Mouse (Mus musculus): ENCODE measurements around the gene Wfdc8. TPM values are rescaled to one million over a fixed set of nuclear protein-coding genes. Genes with fewer than 3 reads are reported as not detected.

Gene Wfdc8
- polyA plus RNA-seq, 1 experiment from 2014 or later, result not detected

GRCm38 (mm10) chr2:164567460-164567859 is 46.0 kb downstream of the Wfdc8 start:
- DNase-seq (ENCODE audit: low spot score) (no peak), ATAC-seq (ENCODE audit: low FRiP score) (no peak)
- H3K4me1 ChIP-seq (replicated peaks; ENCODE audit: control insufficient read depth, insufficient read depth, low read length), result peaks cover 7% of the 10 kb centered on the region
- no peaks in the 10 kb centered on the region for H3K36me3 ChIP-seq (ENCODE audit: control insufficient read depth, insufficient read depth, low read length)
- peaks cover 1% of the 10 kb centered on the region; the same call in 1 of the 2 replicates for H3K27me3 ChIP-seq (ENCODE audit: control insufficient read depth, insufficient read depth, low read length)
- no peaks in the 10 kb centered on the region for H3K9me3 ChIP-seq (ENCODE audit: control insufficient read depth, low read length)
- 93% methylated on average over 5 of the region's 5 CpGs for WGBS
- no peak overlapping the region for H3K9ac ChIP-seq (ENCODE audit: low read depth, low read length)
- no peak overlapping the region for H3K4me3 ChIP-seq (ENCODE audit: low read depth, low read length)
- H3K27ac ChIP-seq (ENCODE audit: low read depth, low read length), result no peak overlapping the region
- H3K4me2 ChIP-seq (replicated peaks; ENCODE audit: low read depth, low read length), result no peak overlapping the region

GRCm38 (mm10) chr2:164566997-164567396 is 46.4 kb downstream of the Wfdc8 start:
- H3K27me3 ChIP-seq (ENCODE audit: control insufficient read depth, insufficient read depth, low read length), result peaks cover 5% of the 10 kb centered on the region; the same call in 1 of the 2 replicates
- H3K4me1 ChIP-seq (replicated peaks; ENCODE audit: control insufficient read depth, insufficient read depth, low read length), result peaks cover 7% of the 10 kb centered on the region
- H3K27ac ChIP-seq (ENCODE audit: low read depth, low read length), result no peak overlapping the region
- ATAC-seq (ENCODE audit: low FRiP score) (no peak), DNase-seq (ENCODE audit: low spot score) (no peak)
- H3K9ac ChIP-seq (ENCODE audit: low read depth, low read length), result no peak overlapping the region
- H3K4me2 ChIP-seq (replicated peaks; ENCODE audit: low read depth, low read length), result no peak overlapping the region
- no peak overlapping the region for H3K4me3 ChIP-seq (ENCODE audit: low read depth, low read length)
- H3K36me3 ChIP-seq (ENCODE audit: control insufficient read depth, insufficient read depth, low read length), result no peaks in the 10 kb centered on the region
- no peaks in the 10 kb centered on the region for H3K9me3 ChIP-seq (ENCODE audit: control insufficient read depth, low read length)
- 94% methylated on average over 2 of the region's 2 CpGs for WGBS

- Histone ChIP-seq H3K4me1 (replicated peaks; ENCODE audit: control insufficient read depth, insufficient read depth, low read length) (peaks cover 7% of the 10 kb centered on the region), H3K4me3 (ENCODE audit: low read depth, low read length) (no peak overlapping the region), H3K9ac (ENCODE audit: low read depth, low read length) (no peak overlapping the region), H3K27me3 (ENCODE audit: control insufficient read depth, insufficient read depth, low read length) (peaks cover 5% of the 10 kb centered on the region; the same call in 1 of the 2 replicates), H3K27ac (ENCODE audit: low read depth, low read length) (no peak overlapping the region), H3K4me2 (replicated peaks; ENCODE audit: low read depth, low read length) (no peak overlapping the region; the same call in 1 of the 2 replicates), H3K9me3 (ENCODE audit: control insufficient read depth, low read length) (no peaks in the 10 kb centered on the region), H3K36me3 (ENCODE audit: control insufficient read depth, insufficient read depth, low read length) (no peaks in the 10 kb centered on the region)
- ATAC-seq (ENCODE audit: low FRiP score) (no peak), DNase-seq (ENCODE audit: low spot score) (no peak)
- WGBS, result 79% methylated on average over 5 of the region's 5 CpGs
These were observed 49.1 kb downstream of the Wfdc8 start for GRCm38 (mm10) chr2:164564346-164564745.

GRCm38 (mm10) chr2:164563339-164564038 is 49.9 kb downstream of the Wfdc8 start:
- Histone ChIP-seq H3K4me2 (replicated peaks; ENCODE audit: low read depth, low read length) (peak overlapping the region; percentile 88), H3K9ac (ENCODE audit: low read depth, low read length) (peak overlapping the region; percentile 66), H3K27ac (ENCODE audit: low read depth, low read length) (no peak overlapping the region), H3K4me1 (replicated peaks; ENCODE audit: control insufficient read depth, insufficient read depth, low read length) (peaks cover 7% of the 10 kb centered on the region), H3K36me3 (ENCODE audit: control insufficient read depth, insufficient read depth, low read length) (no peaks in the 10 kb centered on the region), H3K4me3 (ENCODE audit: low read depth, low read length) (peak overlapping the region; percentile 41), H3K9me3 (ENCODE audit: control insufficient read depth, low read length) (no peaks in the 10 kb centered on the region), H3K27me3 (ENCODE audit: control insufficient read depth, insufficient read depth, low read length) (peaks cover 5% of the 10 kb centered on the region; the same call in 1 of the 2 replicates)
- ATAC-seq (ENCODE audit: low FRiP score) (peak; percentile 73), DNase-seq (ENCODE audit: low spot score) (peak; percentile 72)
- under 1% methylated on average over 30 of the region's 32 CpGs for WGBS

- no peaks in the 10 kb centered on the region for H3K36me3 ChIP-seq (ENCODE audit: control insufficient read depth, insufficient read depth, low read length)
- ATAC-seq (ENCODE audit: low FRiP score), result peak; percentile 12; the same call in 1 of the 2 replicates
- H3K4me1 ChIP-seq (replicated peaks; ENCODE audit: control insufficient read depth, insufficient read depth, low read length), result peaks cover 7% of the 10 kb centered on the region
- peak within 1 kb of the TSS; percentile 88 for H3K4me2 ChIP-seq (replicated peaks; ENCODE audit: low read depth, low read length)
- no peak within 1 kb of the TSS for H3K27ac ChIP-seq (ENCODE audit: low read depth, low read length)
- no peaks in the 10 kb centered on the region for H3K9me3 ChIP-seq (ENCODE audit: control insufficient read depth, low read length)
- peak within 1 kb of the TSS; percentile 66 for H3K9ac ChIP-seq (ENCODE audit: low read depth, low read length)
- peak; percentile 48 for DNase-seq (ENCODE audit: low spot score)
- WGBS, result 1% methylated on average over 19 of the region's 24 CpGs
- H3K4me3 ChIP-seq (ENCODE audit: low read depth, low read length), result peak within 1 kb of the TSS; percentile 41
- peaks cover 5% of the 10 kb centered on the region; the same call in 1 of the 2 replicates for H3K27me3 ChIP-seq (ENCODE audit: control insufficient read depth, insufficient read depth, low read length)
These were observed 50.8 kb downstream of the Wfdc8 start, which contains the start of gene Wfdc2 for GRCm38 (mm10) chr2:164562391-164563188. Wfdc2 (plus strand) TSS chr2:164562413.

- DNase-seq (ENCODE audit: low spot score), result no peak
- Histone ChIP-seq H3K9me3 (ENCODE audit: control insufficient read depth, low read length) (no peaks in the 10 kb centered on the region), H3K27ac (ENCODE audit: low read depth, low read length) (no peak overlapping the region), H3K4me3 (ENCODE audit: low read depth, low read length) (no peak overlapping the region), H3K27me3 (ENCODE audit: control insufficient read depth, insufficient read depth, low read length) (peaks cover 5% of the 10 kb centered on the region; the same call in 1 of the 2 replicates), H3K9ac (ENCODE audit: low read depth, low read length) (no peak overlapping the region), H3K4me1 (replicated peaks; ENCODE audit: control insufficient read depth, insufficient read depth, low read length) (peaks cover 7% of the 10 kb centered on the region), H3K36me3 (ENCODE audit: control insufficient read depth, insufficient read depth, low read length) (no peaks in the 10 kb centered on the region), H3K4me2 (replicated peaks; ENCODE audit: low read depth, low read length) (no peak overlapping the region)
- ATAC-seq (ENCODE audit: low FRiP score), result no peak
- WGBS, result 85% methylated on average over 8 of the region's 8 CpGs
These were observed 53.3 kb downstream of the Wfdc8 start for GRCm38 (mm10) chr2:164560106-164560505.

- ATAC-seq (ENCODE audit: low FRiP score), result no peak
- no peak overlapping the region for H3K27ac ChIP-seq (ENCODE audit: low read depth, low read length)
These were observed 54.3 kb downstream of the Wfdc8 start for GRCm38 (mm10) chr2:164558991-164559645.

GRCm38 (mm10) chr2:164558426-164558825 is 55.0 kb downstream of the Wfdc8 start:
- Histone ChIP-seq H3K4me2 (replicated peaks; ENCODE audit: low read depth, low read length) (no peak overlapping the region), H3K27me3 (ENCODE audit: control insufficient read depth, insufficient read depth, low read length) (peaks cover 5% of the 10 kb centered on the region; the same call in 1 of the 2 replicates), H3K9ac (ENCODE audit: low read depth, low read length) (no peak overlapping the region), H3K4me3 (ENCODE audit: low read depth, low read length) (no peak overlapping the region), H3K36me3 (ENCODE audit: control insufficient read depth, insufficient read depth, low read length) (no peaks in the 10 kb centered on the region), H3K9me3 (ENCODE audit: control insufficient read depth, low read length) (no peaks in the 10 kb centered on the region), H3K27ac (ENCODE audit: low read depth, low read length) (no peak overlapping the region), H3K4me1 (replicated peaks; ENCODE audit: control insufficient read depth, insufficient read depth, low read length) (peaks cover 5% of the 10 kb centered on the region)
- WGBS, result 91% methylated on average over 8 of the region's 8 CpGs
- ATAC-seq (ENCODE audit: low FRiP score), result no peak
- no peak for DNase-seq (ENCODE audit: low spot score)

More at GRCm38 (mm10) chr2:164558991-164559645, 54.3 kb downstream of the Wfdc8 start:
- Histone ChIP-seq H3K9ac (ENCODE audit: low read depth, low read length) (no peak overlapping the region), H3K27me3 (ENCODE audit: control insufficient read depth, insufficient read depth, low read length) (peaks cover 5% of the 10 kb centered on the region; the same call in 1 of the 2 replicates), H3K4me3 (ENCODE audit: low read depth, low read length) (no peak overlapping the region), H3K9me3 (ENCODE audit: control insufficient read depth, low read length) (no peaks in the 10 kb centered on the region), H3K36me3 (ENCODE audit: control insufficient read depth, insufficient read depth, low read length) (no peaks in the 10 kb centered on the region), H3K4me2 (replicated peaks; ENCODE audit: low read depth, low read length) (no peak overlapping the region), H3K4me1 (replicated peaks; ENCODE audit: control insufficient read depth, insufficient read depth, low read length) (peaks cover 7% of the 10 kb centered on the region)
- no peak for DNase-seq (ENCODE audit: low spot score)
- 53% methylated on average over 16 of the region's 16 CpGs for WGBS

Data from hindbrain, embryonic 11.5 days (tissue).